Mouse (Mus musculus) frontal cortex, postnatal 25 days (tissue): ENCODE results near the gene Ccdc3.
"Not testable (repeated sequence)": the region's sequence is repeated elsewhere in the genome, so short reads cannot be mapped to it uniquely, and the experiment has no call there.

Source experiments
- DNase-seq, 2 experiments: peaks; one replicate each; pipeline ENCODE4 v3.0.0; 2022; ENCODE audit warnings: low spot score in 2 of 2

Ccdc3 gene

DNA sequence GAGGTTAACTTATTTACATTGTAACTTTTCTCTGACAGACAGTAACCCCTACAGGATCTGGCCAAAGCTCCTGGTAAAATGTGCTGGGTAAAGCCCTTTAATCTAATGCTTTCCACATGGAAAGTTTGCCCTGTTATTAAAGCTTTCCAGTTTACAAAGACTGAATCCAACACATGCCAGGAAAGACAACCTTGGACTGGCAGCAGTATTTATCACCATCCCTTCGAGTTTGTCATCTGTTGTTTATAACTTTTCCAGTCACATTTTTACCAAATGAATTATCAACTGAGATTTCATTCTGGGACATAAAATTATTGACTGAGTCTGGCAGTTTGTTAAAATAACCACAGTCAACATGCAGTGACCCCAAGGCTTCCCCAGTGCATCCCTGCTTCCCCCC lies 77.0 kb downstream of the Ccdc3 start:
- no peak for DNase-seq

GRCm38 (mm10) chr2:5215252-5215815 lies 77.8 kb downstream of the Ccdc3 start:
- DNase-seq = no peak

DNA sequence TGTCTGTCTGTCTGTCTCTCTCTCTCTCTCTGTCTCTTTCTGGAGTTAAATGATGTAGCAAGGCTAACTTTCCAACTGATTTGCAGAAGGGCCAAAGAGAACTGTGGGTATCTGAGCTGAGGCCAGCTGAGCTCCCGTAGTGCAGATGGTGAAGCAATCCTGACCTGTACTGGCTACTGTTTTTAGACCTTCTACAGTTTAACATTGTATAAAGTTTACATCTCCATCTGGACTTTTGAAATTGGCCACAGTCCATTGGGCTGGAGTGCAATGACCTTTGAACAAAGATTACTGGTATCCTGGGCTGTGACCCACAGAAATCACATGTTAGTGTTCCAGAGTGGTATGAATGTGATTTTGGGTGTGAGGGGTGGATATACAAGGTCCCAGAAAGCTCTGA lies 81.6 kb downstream of the Ccdc3 start:
- DNase-seq = no peak

- DNase-seq = no peak
Observed at GRCm38 (mm10) chr2:5219847-5220375, 82.3 kb downstream of the Ccdc3 start.

DNA sequence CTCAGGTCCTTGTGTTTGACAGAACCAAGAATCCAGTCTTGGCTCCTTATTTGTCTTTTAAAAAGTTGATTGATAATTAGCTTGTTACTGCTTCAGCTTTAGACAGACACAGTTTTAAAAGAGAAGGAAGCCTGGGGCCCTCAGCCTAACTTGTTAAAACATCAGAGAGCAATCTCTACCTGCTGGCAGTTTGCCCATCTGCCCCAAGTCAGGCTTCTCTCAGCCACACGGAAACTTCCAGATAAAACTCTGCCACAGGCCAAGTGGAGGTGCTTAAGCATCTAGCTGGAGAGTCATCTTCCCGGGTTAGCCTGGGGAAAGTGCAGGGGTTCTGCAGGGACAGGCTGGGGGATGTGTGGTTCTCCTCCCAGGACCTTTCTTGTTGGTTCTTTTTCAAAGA lies 85.0 kb downstream of the Ccdc3 start:
- DNase-seq = no peak

DNA sequence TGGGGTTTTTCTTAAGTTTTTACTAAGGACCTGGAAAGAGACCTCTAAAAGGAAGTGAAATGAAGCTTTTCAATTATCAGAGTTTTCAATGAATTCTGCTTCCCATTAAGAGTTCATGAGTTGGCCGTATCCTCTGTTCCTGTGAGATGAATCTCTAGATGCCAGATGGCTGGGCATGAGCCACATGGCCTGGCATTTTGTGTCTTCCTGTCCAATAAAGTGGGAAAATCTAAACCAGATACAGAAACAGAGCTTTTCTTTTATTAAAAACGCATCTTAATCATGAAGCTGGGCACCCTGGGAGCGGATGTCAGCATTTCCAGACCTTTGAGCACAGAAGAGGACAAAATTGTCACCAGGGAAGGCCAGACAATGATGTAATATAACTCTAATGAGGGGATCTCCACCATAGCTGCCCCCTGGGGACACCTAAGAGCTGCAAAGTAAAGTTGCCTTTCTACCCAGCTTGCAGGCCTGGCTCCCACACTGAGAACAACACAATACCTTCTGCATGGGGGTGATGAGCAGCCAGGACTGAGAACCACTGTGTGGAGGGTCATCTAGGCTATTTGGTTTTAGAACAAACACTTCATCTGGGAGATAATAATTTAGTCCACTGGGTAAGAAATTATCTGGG lies 99.4 kb downstream of the Ccdc3 start:
- no peak for DNase-seq

DNA sequence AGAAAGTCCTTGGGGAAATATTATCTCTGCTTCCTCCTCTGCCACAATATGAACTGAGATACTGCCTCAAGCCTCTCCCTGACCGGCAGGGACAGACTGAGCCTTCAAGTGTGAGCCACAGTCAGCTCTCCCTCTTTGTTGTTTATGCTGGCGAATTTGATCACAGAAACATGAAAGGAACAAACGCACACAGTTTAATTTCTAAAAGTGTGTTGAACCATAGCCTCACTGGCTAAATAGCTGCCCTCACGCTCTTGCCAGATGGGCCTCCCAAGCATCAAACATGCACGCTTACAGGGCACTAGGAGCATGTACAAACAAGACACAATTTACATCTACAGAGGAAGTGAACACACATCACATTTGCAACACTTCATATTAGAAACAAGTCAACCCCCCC lies 100.3 kb downstream of the Ccdc3 start:
- no peak for DNase-seq

GRCm38 (mm10) chr2:5239492-5239891 lies 101.9 kb downstream of the Ccdc3 start:
- no peak for DNase-seq

GRCm38 (mm10) chr2:5241469-5241897 lies 103.9 kb downstream of the Ccdc3 start:
- peak; percentile 63 to 64 for DNase-seq

DNA sequence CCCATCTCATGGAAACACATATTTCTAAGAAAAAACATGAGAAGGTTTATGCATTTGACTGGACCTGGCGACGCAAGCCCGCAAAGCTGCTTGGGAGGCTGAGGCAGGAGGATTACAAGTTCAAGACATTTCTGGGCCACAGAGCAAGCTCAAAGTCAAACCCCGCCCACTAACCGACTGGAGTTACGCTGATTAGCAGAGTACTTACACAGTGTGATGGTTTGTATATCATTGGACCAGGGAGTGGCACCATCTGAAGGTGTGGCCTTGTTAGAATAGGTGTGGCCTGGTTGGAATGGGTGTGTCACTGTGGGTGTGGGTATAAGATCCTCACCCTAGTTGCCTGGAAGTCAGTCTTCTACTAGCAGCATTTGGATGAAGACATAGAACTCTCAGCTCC lies 111.6 kb downstream of the Ccdc3 start:
- DNase-seq = not testable (repeated sequence)

- DNase-seq = peak; percentile 51
Observed at GRCm38 (mm10) chr2:5249969-5250368, 112.4 kb downstream of the Ccdc3 start.

- no peak for DNase-seq
Observed at GRCm38 (mm10) chr2:5258250-5258649, 120.7 kb downstream of the Ccdc3 start.

DNA sequence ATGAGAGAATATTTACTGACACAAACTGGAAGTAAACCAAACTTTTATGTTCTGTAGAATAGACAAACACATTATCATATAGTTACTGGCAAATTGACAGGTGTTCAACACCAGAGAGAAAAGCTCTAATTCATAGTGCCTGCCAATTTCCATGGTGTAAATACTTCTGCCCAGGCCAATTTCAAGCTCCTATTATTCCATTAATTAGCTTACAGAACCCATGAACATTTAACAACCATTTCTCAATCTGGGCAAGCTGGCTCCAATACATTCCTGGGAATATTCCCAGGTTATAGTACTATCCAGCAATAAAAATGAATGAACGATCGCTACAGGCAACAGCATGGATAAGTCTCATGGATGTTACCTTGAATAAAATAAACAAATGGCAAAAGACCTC lies 124.7 kb downstream of the Ccdc3 start:
- no peak for DNase-seq

GRCm38 (mm10) chr2:5267980-5268379 lies 130.4 kb downstream of the Ccdc3 start:
- DNase-seq = no peak
